Mouse (Mus musculus): ENCODE data around the gene Il11ra1. TPM values are rescaled to one million over a fixed set of nuclear protein-coding genes. Genes with fewer than 3 reads are reported as not detected.

Gene Il11ra1
- polyA plus RNA-seq, 1 experiment from 2014 or later = 29.2 TPM

DNA sequence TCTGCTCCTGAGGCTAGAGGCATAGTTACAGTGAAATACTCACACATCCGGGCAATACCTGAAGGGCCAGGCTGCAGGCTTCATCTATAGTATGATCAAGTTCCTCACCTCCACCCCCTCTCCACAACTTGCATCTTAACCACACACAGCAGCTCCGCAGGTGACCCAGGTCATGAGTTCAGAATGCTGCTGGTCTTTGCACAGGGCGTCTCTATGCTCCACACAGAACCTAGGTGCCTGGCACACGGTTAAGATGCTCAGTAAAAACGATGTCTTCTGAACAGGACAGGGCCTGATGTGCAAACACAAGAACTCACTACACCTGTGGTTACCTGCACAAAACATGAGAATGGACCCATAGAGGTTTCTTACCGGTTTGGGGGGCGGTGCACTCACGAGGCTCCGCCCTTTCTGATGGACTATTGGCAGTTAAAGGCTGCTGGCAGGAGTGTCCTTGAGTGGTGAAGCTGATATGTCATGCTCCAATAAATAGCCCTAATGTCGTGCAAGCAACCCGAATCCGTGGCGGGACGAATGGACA, 55.1 kb downstream of the Il11ra1 start, which contains the start of gene Galt:
Galt (plus strand) TSS at position 432 of the 541 bp plus-strand sequence.
- Histone ChIP-seq H3K4me1 (replicated peaks; ENCODE audit: control insufficient read depth, insufficient read depth, low read length) (peaks cover 11% of the 10 kb centered on the region), H3K27ac (ENCODE audit: low read length) (peak within 1 kb of the TSS; percentile 58), H3K36me3 (ENCODE audit: control insufficient read depth, insufficient read depth) (no peaks in the 10 kb centered on the region), H3K27me3 (replicated peaks; ENCODE audit: control insufficient read depth, insufficient read depth, low read length) (no peaks in the 10 kb centered on the region), H3K4me2 (ENCODE audit: low read length) (peak within 1 kb of the TSS; percentile 93), H3K9me3 (ENCODE audit: control insufficient read depth, low read length) (no peaks in the 10 kb centered on the region), H3K9ac (replicated peaks; ENCODE audit: low read depth, low read length) (peak within 1 kb of the TSS; percentile 71), H3K4me3 (replicated peaks; ENCODE audit: low read length) (peak within 1 kb of the TSS; percentile 73)
- ATAC-seq = peak; percentile 43
- WGBS = 11% methylated on average over 14 of the region's 14 CpGs

DNA sequence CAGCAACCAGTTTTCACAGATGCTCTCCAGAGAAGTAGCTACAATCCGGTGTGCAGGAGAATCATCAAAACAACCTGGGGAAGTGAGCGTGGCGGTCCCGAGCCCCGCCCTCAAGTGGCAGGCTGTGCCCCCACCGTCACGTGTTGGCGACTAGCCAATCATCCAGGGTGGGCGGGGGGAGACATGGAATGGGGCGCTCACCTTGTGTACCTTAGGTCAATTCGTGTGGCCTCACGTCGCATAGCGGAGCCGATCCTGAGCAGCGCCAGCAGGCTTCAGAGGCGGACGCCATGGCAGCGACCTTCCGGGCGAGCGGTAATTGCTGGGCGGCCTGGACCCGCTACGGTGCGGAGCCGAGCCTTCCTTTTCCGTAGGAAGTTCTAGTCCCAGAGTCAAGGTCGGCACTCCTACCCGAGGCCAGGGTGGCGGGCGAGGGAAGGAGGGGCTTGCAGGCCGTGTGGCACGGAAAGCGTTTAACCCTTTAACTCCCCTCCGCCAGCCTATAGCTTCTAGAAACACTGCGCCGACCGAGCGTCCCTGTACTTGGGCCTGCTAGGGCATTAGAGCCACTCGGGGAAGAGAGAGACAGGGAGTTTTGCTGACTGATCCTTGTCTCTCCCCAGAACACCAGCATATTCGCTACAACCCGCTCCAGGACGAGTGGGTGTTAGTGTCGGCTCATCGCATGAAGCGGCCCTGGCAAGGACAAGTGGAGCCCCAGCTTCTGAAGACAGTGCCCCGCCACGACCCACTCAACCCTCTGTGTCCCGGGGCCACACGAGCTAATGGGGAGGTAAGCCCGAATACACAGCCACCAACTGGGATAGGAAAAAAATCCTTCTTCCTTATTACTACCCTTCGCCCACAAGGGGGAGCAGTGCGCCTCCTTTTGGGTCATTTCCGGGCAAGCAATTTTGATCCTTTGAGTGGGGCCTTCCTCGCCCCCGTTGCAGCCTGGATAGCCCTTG, 55.8 kb downstream of the Il11ra1 start, which contains the start of gene Sigmar1:
Sigmar1 (minus strand) TSS at position 820 of the 968 bp plus-strand sequence.
- Histone ChIP-seq H3K9ac (replicated peaks; ENCODE audit: low read depth, low read length) (peak within 1 kb of the TSS; percentile 71), H3K4me3 (replicated peaks; ENCODE audit: low read length) (peak within 1 kb of the TSS; percentile 73), H3K4me2 (ENCODE audit: low read length) (peak within 1 kb of the TSS; percentile 93), H3K27ac (ENCODE audit: low read length) (peak within 1 kb of the TSS; percentile 58), H3K36me3 (ENCODE audit: control insufficient read depth, insufficient read depth) (no peaks in the 10 kb centered on the region), H3K9me3 (ENCODE audit: control insufficient read depth, low read length) (no peaks in the 10 kb centered on the region), H3K27me3 (replicated peaks; ENCODE audit: control insufficient read depth, insufficient read depth, low read length) (no peaks in the 10 kb centered on the region), H3K4me1 (replicated peaks; ENCODE audit: control insufficient read depth, insufficient read depth, low read length) (peaks cover 18% of the 10 kb centered on the region)
- peak; percentile 56 for ATAC-seq
- under 1% methylated on average over 57 of the region's 57 CpGs for WGBS

DNA sequence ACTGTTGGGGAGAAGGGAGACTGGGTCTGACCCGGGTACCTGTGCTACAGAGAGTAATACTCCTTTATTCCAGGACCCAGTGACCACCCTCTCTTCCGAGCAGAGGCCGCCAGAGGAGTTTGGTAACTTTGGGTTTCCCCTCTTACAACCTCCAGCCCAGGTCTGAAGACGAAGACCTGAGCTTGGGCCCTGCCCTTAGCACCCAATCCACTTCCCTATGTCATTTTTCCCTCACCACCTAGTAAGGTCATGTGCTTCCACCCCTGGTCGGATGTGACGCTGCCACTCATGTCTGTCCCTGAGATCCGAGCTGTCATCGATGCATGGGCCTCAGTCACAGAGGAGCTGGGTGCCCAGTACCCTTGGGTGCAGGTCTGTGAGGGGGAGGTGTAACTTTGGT, 56.7 kb downstream of the Il11ra1 start:
- H3K27me3 ChIP-seq (replicated peaks; ENCODE audit: control insufficient read depth, insufficient read depth, low read length) = no peaks in the 10 kb centered on the region
- H3K4me3 ChIP-seq (replicated peaks; ENCODE audit: low read length) = peak overlapping the region; percentile 73
- peak overlapping the region; percentile 93 for H3K4me2 ChIP-seq (ENCODE audit: low read length)
- no peaks in the 10 kb centered on the region for H3K36me3 ChIP-seq (ENCODE audit: control insufficient read depth, insufficient read depth)
- peaks cover 26% of the 10 kb centered on the region for H3K4me1 ChIP-seq (replicated peaks; ENCODE audit: control insufficient read depth, insufficient read depth, low read length)
- H3K9me3 ChIP-seq (ENCODE audit: control insufficient read depth, low read length) = no peaks in the 10 kb centered on the region
- no peak for ATAC-seq
- H3K27ac ChIP-seq (ENCODE audit: low read length) = no peak overlapping the region
- H3K9ac ChIP-seq (replicated peaks; ENCODE audit: low read depth, low read length) = peak overlapping the region; percentile 71; the same call in 1 of the 2 replicates
- WGBS = 77% methylated on average over 8 of the region's 8 CpGs

DNA sequence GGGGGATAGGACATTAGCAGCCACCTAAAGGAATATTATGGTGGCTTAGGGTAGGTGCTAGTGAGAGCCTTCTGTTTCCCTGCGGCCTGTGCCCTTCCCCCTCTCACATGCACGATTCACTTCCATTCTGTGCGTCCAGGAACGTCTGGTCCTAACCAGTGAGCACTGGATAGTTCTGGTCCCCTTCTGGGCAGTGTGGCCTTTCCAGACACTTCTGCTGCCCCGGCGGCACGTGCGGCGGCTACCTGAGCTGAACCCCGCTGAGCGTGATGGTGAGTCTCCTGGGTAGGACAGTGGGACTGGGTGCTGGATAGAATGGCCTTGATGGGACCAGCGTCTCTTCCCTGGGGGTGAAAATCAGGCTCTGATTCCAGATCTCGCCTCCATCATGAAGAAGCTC, 57.5 kb downstream of the Il11ra1 start:
- H3K27ac ChIP-seq (ENCODE audit: low read length) = no peak overlapping the region
- ATAC-seq = no peak
- H3K9me3 ChIP-seq (ENCODE audit: control insufficient read depth, low read length) = no peaks in the 10 kb centered on the region
- H3K36me3 ChIP-seq (ENCODE audit: control insufficient read depth, insufficient read depth) = no peaks in the 10 kb centered on the region
- no peaks in the 10 kb centered on the region for H3K27me3 ChIP-seq (replicated peaks; ENCODE audit: control insufficient read depth, insufficient read depth, low read length)
- H3K4me3 ChIP-seq (replicated peaks; ENCODE audit: low read length) = no peak overlapping the region
- peaks cover 33% of the 10 kb centered on the region for H3K4me1 ChIP-seq (replicated peaks; ENCODE audit: control insufficient read depth, insufficient read depth, low read length)
- WGBS = 92% methylated on average over 13 of the region's 13 CpGs
- no peak overlapping the region for H3K9ac ChIP-seq (replicated peaks; ENCODE audit: low read depth, low read length)
- no peak overlapping the region for H3K4me2 ChIP-seq (ENCODE audit: low read length)

DNA sequence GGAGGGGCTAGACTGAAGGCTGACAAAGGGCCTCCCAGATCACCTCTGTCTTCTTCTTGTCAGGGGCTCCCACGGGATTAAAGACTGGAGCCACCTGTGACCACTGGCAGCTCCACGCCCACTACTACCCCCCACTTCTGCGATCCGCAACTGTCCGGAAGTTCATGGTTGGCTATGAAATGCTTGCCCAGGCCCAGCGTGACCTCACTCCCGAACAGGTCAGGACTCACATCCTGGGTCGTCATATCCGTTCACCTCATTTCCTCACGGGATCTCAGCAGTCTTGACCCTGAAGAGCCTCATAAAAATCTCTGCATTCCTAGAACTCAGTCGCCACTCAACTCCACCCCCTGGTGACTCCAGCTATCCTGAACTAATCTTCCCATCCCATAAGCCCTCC, 58.2 kb downstream of the Il11ra1 start:
- 85% methylated on average over 11 of the region's 11 CpGs for WGBS
- no peak for ATAC-seq
- Histone ChIP-seq H3K27me3 (replicated peaks; ENCODE audit: control insufficient read depth, insufficient read depth, low read length) (no peaks in the 10 kb centered on the region), H3K27ac (ENCODE audit: low read length) (no peak overlapping the region), H3K4me1 (replicated peaks; ENCODE audit: control insufficient read depth, insufficient read depth, low read length) (peaks cover 40% of the 10 kb centered on the region), H3K4me2 (ENCODE audit: low read length) (no peak overlapping the region), H3K9me3 (ENCODE audit: control insufficient read depth, low read length) (no peaks in the 10 kb centered on the region), H3K36me3 (ENCODE audit: control insufficient read depth, insufficient read depth) (no peaks in the 10 kb centered on the region), H3K9ac (replicated peaks; ENCODE audit: low read depth, low read length) (no peak overlapping the region), H3K4me3 (replicated peaks; ENCODE audit: low read length) (no peak overlapping the region)

DNA sequence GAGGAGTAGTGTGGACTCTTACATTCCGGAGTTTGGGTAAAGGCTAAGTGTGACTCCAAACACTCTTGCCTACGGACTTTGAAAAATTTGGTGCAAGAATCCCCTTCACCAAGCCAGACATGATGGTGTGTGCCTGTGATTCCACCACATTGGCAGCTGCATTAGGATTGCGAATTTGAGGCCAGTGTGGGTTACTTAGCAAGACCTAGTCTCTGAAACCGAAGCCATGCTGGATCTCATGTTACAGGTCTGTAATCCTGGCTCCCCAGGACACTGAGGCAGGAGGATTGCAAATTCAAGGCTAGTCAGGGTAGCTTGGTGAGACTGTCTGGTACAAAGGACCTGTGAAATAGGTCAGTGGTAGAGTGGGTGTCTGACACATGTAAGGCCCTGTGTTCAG, 58.9 kb downstream of the Il11ra1 start:
- Histone ChIP-seq H3K4me3 (replicated peaks; ENCODE audit: low read length) (no peak overlapping the region), H3K9ac (replicated peaks; ENCODE audit: low read depth, low read length) (no peak overlapping the region), H3K4me1 (replicated peaks; ENCODE audit: control insufficient read depth, insufficient read depth, low read length) (peaks cover 40% of the 10 kb centered on the region), H3K27me3 (replicated peaks; ENCODE audit: control insufficient read depth, insufficient read depth, low read length) (no peaks in the 10 kb centered on the region), H3K9me3 (ENCODE audit: control insufficient read depth, low read length) (no peaks in the 10 kb centered on the region), H3K27ac (ENCODE audit: low read length) (no peak overlapping the region), H3K4me2 (ENCODE audit: low read length) (no peak overlapping the region), H3K36me3 (ENCODE audit: control insufficient read depth, insufficient read depth) (no peaks in the 10 kb centered on the region)
- ATAC-seq = no peak
- WGBS = 93% methylated on average over 4 of the region's 4 CpGs

DNA sequence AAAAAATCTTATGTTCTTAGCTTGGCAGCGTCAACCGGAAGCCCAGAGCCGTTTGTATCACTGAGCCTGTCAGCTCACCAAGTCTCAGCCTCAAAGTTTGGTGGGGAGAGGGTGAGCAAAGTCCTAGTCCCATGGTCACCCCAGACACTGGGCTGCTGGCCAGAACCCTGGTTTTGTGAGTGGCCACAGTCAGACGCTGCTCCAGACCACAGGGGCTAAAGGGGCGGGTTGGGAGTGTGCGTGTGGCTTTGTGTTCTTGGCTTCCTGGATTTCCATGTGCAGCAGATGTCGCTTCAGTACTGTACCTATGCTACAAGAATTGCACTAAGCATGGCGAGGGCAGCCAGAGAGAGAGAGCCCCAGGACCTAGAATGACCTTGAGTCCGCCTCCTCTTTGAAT, 59.4 kb downstream of the Il11ra1 start:
- 77% methylated on average over 9 of the region's 9 CpGs for WGBS
- no peak overlapping the region for H3K4me2 ChIP-seq (ENCODE audit: low read length)
- no peaks in the 10 kb centered on the region for H3K36me3 ChIP-seq (ENCODE audit: control insufficient read depth, insufficient read depth)
- no peak for ATAC-seq
- H3K4me1 ChIP-seq (replicated peaks; ENCODE audit: control insufficient read depth, insufficient read depth, low read length) = peaks cover 40% of the 10 kb centered on the region
- no peaks in the 10 kb centered on the region for H3K9me3 ChIP-seq (ENCODE audit: control insufficient read depth, low read length)
- no peak overlapping the region for H3K9ac ChIP-seq (replicated peaks; ENCODE audit: low read depth, low read length)
- H3K27ac ChIP-seq (ENCODE audit: low read length) = no peak overlapping the region
- no peaks in the 10 kb centered on the region for H3K27me3 ChIP-seq (replicated peaks; ENCODE audit: control insufficient read depth, insufficient read depth, low read length)
- no peak overlapping the region for H3K4me3 ChIP-seq (replicated peaks; ENCODE audit: low read length)

DNA sequence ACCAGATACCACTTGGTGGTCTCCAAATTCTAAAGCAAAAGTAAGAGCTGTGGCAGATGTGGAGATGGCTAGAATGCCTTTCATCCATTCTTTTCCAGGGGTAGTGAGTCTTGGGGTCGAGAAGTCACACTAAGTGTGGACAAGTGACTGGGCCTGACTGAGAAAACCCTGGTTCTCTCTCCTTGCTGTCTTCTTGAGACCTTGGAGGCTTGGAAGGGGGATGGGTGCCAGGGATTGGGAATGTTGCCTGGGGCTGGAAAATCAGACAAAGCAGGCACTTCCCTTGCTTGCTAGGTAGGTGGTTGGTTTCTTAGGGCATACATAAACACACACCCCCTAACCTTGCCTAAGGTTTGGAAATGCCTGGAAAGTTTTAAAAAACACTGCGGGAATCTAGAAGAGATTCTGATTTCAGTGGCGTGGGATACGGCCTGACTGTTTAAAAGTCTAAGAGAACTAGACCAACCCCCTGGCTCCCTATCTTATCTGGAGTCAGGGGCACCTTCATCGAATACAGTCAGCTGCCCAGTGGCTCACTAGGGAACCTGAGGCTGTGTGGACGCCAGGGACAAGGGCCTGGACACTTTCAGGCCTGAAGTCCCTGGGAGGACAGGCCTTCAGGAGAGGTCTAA, 60.0 kb downstream of the Il11ra1 start:
- Histone ChIP-seq H3K27ac (ENCODE audit: low read length) (no peak overlapping the region), H3K9ac (replicated peaks; ENCODE audit: low read depth, low read length) (no peak overlapping the region), H3K27me3 (replicated peaks; ENCODE audit: control insufficient read depth, insufficient read depth, low read length) (no peaks in the 10 kb centered on the region), H3K4me1 (replicated peaks; ENCODE audit: control insufficient read depth, insufficient read depth, low read length) (peaks cover 40% of the 10 kb centered on the region), H3K4me3 (replicated peaks; ENCODE audit: low read length) (no peak overlapping the region), H3K36me3 (ENCODE audit: control insufficient read depth, insufficient read depth) (no peaks in the 10 kb centered on the region), H3K4me2 (ENCODE audit: low read length) (peak overlapping the region; percentile 43), H3K9me3 (ENCODE audit: control insufficient read depth, low read length) (no peaks in the 10 kb centered on the region)
- no peak for ATAC-seq
- WGBS = 41% methylated on average over 6 of the region's 6 CpGs

DNA sequence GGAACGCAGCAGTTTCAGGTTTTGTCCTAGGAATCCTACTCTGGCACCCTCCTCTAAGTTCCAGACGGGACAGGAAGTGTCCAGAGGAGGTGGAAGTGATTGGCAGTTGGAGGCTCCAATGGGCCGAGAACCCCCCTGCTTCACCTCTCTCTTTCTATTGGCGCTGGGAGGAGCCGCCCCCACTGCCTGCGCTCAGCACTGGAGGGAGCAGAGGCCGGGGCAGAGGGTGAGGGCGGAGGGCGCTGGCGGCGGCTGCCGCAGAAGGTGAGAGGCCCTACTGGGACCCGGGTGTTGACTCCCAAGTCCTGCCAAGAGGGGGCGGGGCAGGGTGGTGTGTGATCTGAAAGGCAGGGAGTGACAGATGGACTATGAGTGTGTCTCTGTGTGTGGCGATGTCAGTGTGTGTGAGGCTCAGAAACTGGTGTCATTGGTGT, 60.5 kb downstream of the Il11ra1 start:
- 2% methylated on average over 15 of the region's 15 CpGs for WGBS

More for the DNA sequence above, 60.5 kb downstream of the Il11ra1 start:
- Histone ChIP-seq H3K36me3 (ENCODE audit: control insufficient read depth, insufficient read depth) (no peaks in the 10 kb centered on the region), H3K9ac (replicated peaks; ENCODE audit: low read depth, low read length) (peak overlapping the region; percentile 50), H3K4me3 (replicated peaks; ENCODE audit: low read length) (peak overlapping the region; percentile 29), H3K9me3 (ENCODE audit: control insufficient read depth, low read length) (no peaks in the 10 kb centered on the region), H3K27me3 (replicated peaks; ENCODE audit: control insufficient read depth, insufficient read depth, low read length) (no peaks in the 10 kb centered on the region), H3K4me2 (ENCODE audit: low read length) (peak overlapping the region; percentile 43), H3K27ac (ENCODE audit: low read length) (no peak overlapping the region), H3K4me1 (replicated peaks; ENCODE audit: control insufficient read depth, insufficient read depth, low read length) (peaks cover 35% of the 10 kb centered on the region)
- ATAC-seq = peak; percentile 71
